Mouse (Mus musculus) G1E (cell line): ENCODE measurements around the gene Sgcd. TPM values are rescaled to one million over a fixed set of nuclear protein-coding genes. Genes with fewer than 3 reads are reported as not detected.

Experiments used
- ATAC-seq: 2 replicates; pipeline ENCODE4 v1.8.0; 2016; ENCODE audit warnings: mild to moderate bottlenecking; ENCODE audit not compliant: insufficient number of reproducible peaks, poor library complexity, low FRiP score, severe bottlenecking; ENCODE audit errors: extremely low read depth
- DNase-seq: peaks from one replicate; pipeline ENCODE4 v3.0.0; 2012; ENCODE audit warnings: low spot score
- H3K27me3 ChIP-seq: 2 replicates; pipeline ENCODE4 v1.6.1; 2012; ENCODE audit warnings: mild to moderate bottlenecking, low read length, inconsistent platforms; ENCODE audit not compliant: insufficient read depth
- H3K36me3 ChIP-seq: replicated peaks from 2 replicates; pipeline ENCODE3; 2012; ENCODE audit warnings: mild to moderate bottlenecking, inconsistent platforms
- H3K4me1 ChIP-seq: 2 replicates; pipeline ENCODE4 v1.6.1; 2012; ENCODE audit warnings: low read depth, low read length, inconsistent platforms, mixed read lengths; ENCODE audit not compliant: insufficient read depth
- H3K4me3 ChIP-seq: 2 replicates; pipeline ENCODE4 v1.5.1; 2012; ENCODE audit warnings: low read depth, mild to moderate bottlenecking, inconsistent platforms, low read length, moderate library complexity, mixed read lengths
- H3K9me3 ChIP-seq: replicated peaks from 2 replicates; pipeline ENCODE4 v1.6.1; 2012; ENCODE audit warnings: inconsistent platforms
- CTCF ChIP-seq: IDR thresholded peaks from 2 replicates; pipeline ENCODE4 v1.5.1; 2012; ENCODE audit warnings: low read depth, low read length, inconsistent platforms, mixed read lengths
- GATA1 ChIP-seq: IDR thresholded peaks from 2 replicates; pipeline ENCODE4 v1.6.1; 2012; ENCODE audit warnings: borderline replicate concordance, low read length, inconsistent platforms, mixed read lengths
- GATA2 ChIP-seq: IDR thresholded peaks from 2 replicates; pipeline ENCODE4 v1.6.1; 2012; ENCODE audit warnings: low read depth, low read length, inconsistent platforms, borderline replicate concordance
- POLR2AphosphoS5 ChIP-seq: IDR thresholded peaks from 2 replicates; pipeline ENCODE4 v1.6.1; 2012; ENCODE audit warnings: low read depth, low read length, inconsistent platforms; ENCODE audit not compliant: insufficient replicate concordance
- TAL1 ChIP-seq: conservative IDR thresholded peaks from 2 replicates; pipeline ENCODE4 v1.6.1; 2012; ENCODE audit warnings: low read depth, low read length, inconsistent platforms, mixed read lengths
- polyA plus RNA-seq: library from polyadenylated mRNA; stranded (reverse); fragments of >175 nt; gene quantifications from 2 replicates; pipeline ENCODE4 v1.2.3, GENCODE M21; 2012
- total RNA-seq, 2 experiments: library from RNA; stranded (forward) in 1 of 2; stranded (reverse) in 1 of 2; fragments of 200-1000 nt in 1 of 2; fragments of >200 nt in 1 of 2; fragmentation: Nextera tagmentation in 1 of 2; gene quantifications; 2 replicates each; pipeline ENCODE4 v1.2.3; 2014 to 2017

The Sgcd gene
- not detected in 2 replicates for total RNA-seq (2014; fragmentation: Nextera tagmentation)
- total RNA-seq (2017): 0.05 and 0.17 TPM in 2 replicates
- polyA plus RNA-seq: not detected in 2 replicates

- H3K4me1 ChIP-seq: no peaks in the 10 kb centered on the region
- TF ChIP-seq GATA2 (no peak), CTCF (no peak), TAL1 (no peak), POLR2AphosphoS5 (no peak), GATA1 (no peak)
- ATAC-seq (no peak), DNase-seq (no peak)
- H3K4me3 ChIP-seq: no peak within 1 kb of the TSS; the same call in 1 of the 2 replicates
- peaks cover 11% of the 10 kb centered on the region for H3K9me3 ChIP-seq
- no peaks in the 10 kb centered on the region for H3K36me3 ChIP-seq
- H3K27me3 ChIP-seq: no peaks in the 10 kb centered on the region
These were observed at the start of gene Sgcd for GRCm38 (mm10) chr11:47988697-47989533. Gene Sgcd, minus strand, starts transcription at chr11:47988969.

- DNase-seq (no peak), ATAC-seq (no peak)
- Histone ChIP-seq H3K4me3 (no peak overlapping the region), H3K4me1 (no peaks in the 10 kb centered on the region), H3K27me3 (no peaks in the 10 kb centered on the region), H3K36me3 (no peaks in the 10 kb centered on the region), H3K9me3 (no peaks in the 10 kb centered on the region)
- no peak for TF ChIP-seq TAL1
- no peak for TF ChIP-seq GATA2
- TF ChIP-seq POLR2AphosphoS5: no peak
- TF ChIP-seq GATA1: no peak
- TF ChIP-seq CTCF: no peak
These were observed 49.3 kb upstream of the Sgcd start for GRCm38 (mm10) chr11:48038051-48038450.

GRCm38 (mm10) chr11:48012836-48013235 is 24.1 kb upstream of the Sgcd start:
- H3K9me3 ChIP-seq: no peaks in the 10 kb centered on the region
- no peak overlapping the region for H3K4me3 ChIP-seq
- H3K27me3 ChIP-seq: no peaks in the 10 kb centered on the region
- no peaks in the 10 kb centered on the region for H3K36me3 ChIP-seq
- TF ChIP-seq GATA2 (no peak), TAL1 (no peak), POLR2AphosphoS5 (no peak), CTCF (no peak), GATA1 (no peak)
- DNase-seq: no peak
- no peak for ATAC-seq
- no peaks in the 10 kb centered on the region for H3K4me1 ChIP-seq

- DNase-seq: no peak
- peaks cover 11% of the 10 kb centered on the region for H3K9me3 ChIP-seq
- H3K36me3 ChIP-seq: no peaks in the 10 kb centered on the region
- no peaks in the 10 kb centered on the region for H3K27me3 ChIP-seq
- H3K4me1 ChIP-seq: no peaks in the 10 kb centered on the region
- ATAC-seq: no peak
- no peak overlapping the region for H3K4me3 ChIP-seq
- no peak for TF ChIP-seq CTCF
- TF ChIP-seq POLR2AphosphoS5: no peak
- no peak for TF ChIP-seq GATA2
- no peak for TF ChIP-seq GATA1
- no peak for TF ChIP-seq TAL1
These were observed 454 bp downstream of the Sgcd start for GRCm38 (mm10) chr11:47988333-47988696.

GRCm38 (mm10) chr11:47987893-47988267 is 889 bp downstream of the Sgcd start:
- no peaks in the 10 kb centered on the region for H3K36me3 ChIP-seq
- peaks cover 11% of the 10 kb centered on the region for H3K9me3 ChIP-seq
- no peaks in the 10 kb centered on the region for H3K27me3 ChIP-seq
- no peak for DNase-seq
- no peak for TF ChIP-seq POLR2AphosphoS5
- no peak for TF ChIP-seq GATA2
- TF ChIP-seq CTCF: no peak
- no peak for TF ChIP-seq GATA1
- TF ChIP-seq TAL1: no peak
- no peak overlapping the region for H3K4me3 ChIP-seq
- no peaks in the 10 kb centered on the region for H3K4me1 ChIP-seq
- ATAC-seq: no peak

- Histone ChIP-seq H3K4me3 (no peak overlapping the region), H3K9me3 (peaks cover 11% of the 10 kb centered on the region), H3K4me1 (no peaks in the 10 kb centered on the region), H3K27me3 (no peaks in the 10 kb centered on the region), H3K36me3 (no peaks in the 10 kb centered on the region)
- ATAC-seq (no peak), DNase-seq (no peak)
- TF ChIP-seq GATA1 (no peak), TAL1 (no peak), CTCF (no peak), GATA2 (no peak), POLR2AphosphoS5 (no peak)
These were observed 1.4 kb downstream of the Sgcd start for GRCm38 (mm10) chr11:47987251-47987892.
